Mouse (Mus musculus) thymus, postnatal 0 days (tissue): ENCODE measurements around the gene Rhoj. TPM values are rescaled to one million over a fixed set of nuclear protein-coding genes. Genes with fewer than 3 reads are reported as not detected.

ENCODE experiments used
- DNase-seq: peaks from one replicate; pipeline ENCODE4 v3.0.0-alpha.2; 2015; ENCODE audit warnings: low spot score
- polyA plus RNA-seq: library from polyadenylated mRNA; unstranded; fragments of >200 nt; fragmentation: Nextera tagmentation; extraction: Ambion mirVana; gene quantifications from 2 replicates; pipeline ENCODE4 v1.2.1, GENCODE M21; 2015

The Rhoj gene
- 9.0 and 10.8 TPM in 2 replicates for polyA plus RNA-seq

DNA sequence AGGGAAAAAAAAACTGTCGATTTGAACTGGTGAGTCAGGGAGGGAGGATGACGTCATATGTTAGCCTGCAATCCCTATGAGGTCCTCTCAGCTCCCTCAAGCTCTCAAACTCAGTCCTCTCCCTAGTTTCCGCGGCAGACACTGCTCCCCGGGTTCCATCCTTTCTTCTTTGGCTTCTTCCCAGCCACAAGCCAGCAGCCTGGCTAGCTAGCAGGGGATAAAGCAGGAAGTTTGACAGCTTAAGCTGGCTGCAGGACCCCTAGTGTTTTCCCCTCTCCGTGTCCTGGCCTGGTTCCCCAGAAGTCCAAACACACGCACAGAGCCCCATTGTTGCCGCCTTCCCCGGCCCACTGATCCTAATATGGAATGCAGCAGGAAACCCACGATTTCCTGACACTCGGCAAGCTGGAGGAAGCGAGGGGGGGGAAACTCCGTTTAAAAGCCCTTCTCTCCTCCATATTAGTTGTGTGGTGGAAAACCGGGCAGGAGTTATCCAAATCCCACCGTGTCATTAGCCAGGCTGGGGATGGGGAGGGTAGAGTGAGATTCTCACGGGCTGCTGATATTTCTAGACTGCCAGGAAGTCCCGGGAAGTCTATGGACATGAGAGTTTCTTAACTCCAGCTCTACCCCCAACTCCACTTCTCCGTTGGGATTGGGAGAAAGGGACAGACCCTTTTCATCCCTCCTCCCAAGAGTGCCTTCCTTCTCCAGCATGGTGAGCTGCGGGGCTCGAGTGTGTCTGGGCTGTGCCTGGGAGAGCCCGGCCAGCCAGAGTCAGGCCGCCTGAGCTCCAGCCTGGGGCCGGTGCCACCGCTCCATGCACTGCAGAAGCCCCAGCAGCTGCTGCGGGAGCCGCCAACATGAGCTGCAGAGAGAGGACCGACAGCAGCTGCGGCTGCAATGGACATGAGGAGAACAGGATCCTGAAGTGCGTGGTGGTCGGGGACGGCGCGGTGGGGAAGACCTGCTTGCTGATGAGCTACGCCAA is at the start of gene Rhoj:
TSS of gene Rhoj (plus strand) at position 362 of the 991 bp plus-strand sequence.
- DNase-seq: peak; percentile 18

- DNase-seq: no peak
These were observed 36.4 kb upstream of the Rhoj start for GRCm38 (mm10) chr12:75271726-75272125.

- no peak for DNase-seq
These were observed 32.4 kb upstream of the Rhoj start for GRCm38 (mm10) chr12:75275730-75276129.

- DNase-seq: no peak
These were observed 30.7 kb upstream of the Rhoj start for GRCm38 (mm10) chr12:75277425-75277824.

DNA sequence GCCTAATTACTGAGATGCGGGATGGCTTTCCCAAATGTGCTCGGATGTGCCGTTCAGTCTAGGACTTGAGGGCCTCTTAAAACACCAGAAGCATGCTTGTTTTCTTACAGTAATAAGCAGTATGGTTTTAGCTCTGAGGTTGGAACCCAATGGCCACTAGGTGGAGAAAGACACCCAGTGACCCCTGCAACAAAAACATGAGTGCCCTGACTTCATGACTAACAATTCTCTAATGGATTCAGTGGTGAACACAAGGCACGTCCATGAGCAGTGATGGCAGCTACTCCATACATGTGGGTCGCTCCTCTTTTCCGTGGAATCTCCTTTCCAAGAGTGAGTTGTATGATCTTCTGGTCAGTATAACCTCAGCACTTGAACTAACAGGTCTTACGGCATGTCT is 27.6 kb upstream of the Rhoj start:
- DNase-seq: peak; percentile 32

DNA sequence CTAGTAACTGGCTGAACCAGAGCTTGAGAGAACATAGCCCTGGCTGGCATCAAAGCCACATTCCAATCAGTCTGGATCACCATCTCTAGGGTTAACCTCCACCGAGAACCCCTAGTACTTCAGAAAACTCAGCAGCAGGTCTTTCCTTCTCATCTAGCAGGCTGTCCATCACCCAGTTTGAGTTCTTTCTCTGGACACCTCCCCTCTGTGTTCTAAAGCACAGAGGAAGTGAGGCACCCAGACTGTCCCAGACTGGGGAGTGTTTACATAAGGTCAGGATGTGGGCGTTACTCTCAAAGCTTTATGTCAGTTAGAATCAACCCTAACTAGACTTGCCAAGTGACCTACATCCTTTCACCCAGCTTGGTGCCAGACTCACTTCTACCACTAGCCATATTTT is 24.9 kb upstream of the Rhoj start:
- DNase-seq: peak; percentile 82

GRCm38 (mm10) chr12:75286166-75286565 is 22.0 kb upstream of the Rhoj start:
- no peak for DNase-seq

- no peak for DNase-seq
These were observed 17.6 kb upstream of the Rhoj start for GRCm38 (mm10) chr12:75290524-75290923.

DNA sequence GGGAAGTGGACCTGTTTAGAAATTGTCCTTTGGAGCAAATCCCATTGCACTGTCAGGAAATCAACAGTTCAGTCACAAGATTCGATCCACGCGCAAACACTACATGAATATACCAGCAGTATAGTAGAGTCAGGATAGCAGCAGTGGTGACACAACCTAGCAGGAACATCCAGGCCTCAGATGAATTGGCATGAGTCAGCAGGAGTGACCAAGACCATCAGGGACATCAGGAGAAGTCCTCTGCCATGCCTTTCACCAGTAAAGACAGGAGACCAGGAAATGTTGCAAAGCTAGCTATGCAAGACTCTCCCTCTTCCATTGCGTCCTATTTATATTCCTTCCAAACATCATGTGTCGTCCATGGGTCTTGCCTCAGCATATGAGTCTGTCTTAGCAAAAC is 16.6 kb upstream of the Rhoj start:
- DNase-seq: no peak

GRCm38 (mm10) chr12:75292939-75293338 is 15.2 kb upstream of the Rhoj start:
- no peak for DNase-seq

GRCm38 (mm10) chr12:75299865-75300264 is 8.3 kb upstream of the Rhoj start:
- no peak for DNase-seq

- no peak for DNase-seq
These were observed 4.0 kb upstream of the Rhoj start for GRCm38 (mm10) chr12:75304132-75304531.

DNA sequence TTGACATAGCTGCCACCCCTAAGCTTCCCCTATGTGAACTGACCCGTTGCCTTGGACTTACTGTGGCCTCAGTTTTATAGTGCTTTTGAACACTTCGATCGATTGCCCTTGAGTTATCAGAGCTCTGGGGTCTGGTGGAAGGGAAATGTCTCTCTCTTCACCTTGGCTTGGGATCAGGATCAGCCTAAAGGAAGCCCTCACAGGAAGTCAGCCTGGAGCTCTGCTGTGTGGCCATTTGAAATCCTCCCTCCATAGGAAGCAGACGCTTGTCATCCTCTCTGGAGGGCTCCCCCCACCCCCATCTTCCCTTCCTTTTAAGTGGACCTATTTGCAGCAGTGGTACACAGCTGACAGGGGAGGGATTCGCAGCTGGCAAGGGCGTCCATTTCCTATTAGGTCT is 1.6 kb downstream of the Rhoj start:
- DNase-seq: no peak

DNA sequence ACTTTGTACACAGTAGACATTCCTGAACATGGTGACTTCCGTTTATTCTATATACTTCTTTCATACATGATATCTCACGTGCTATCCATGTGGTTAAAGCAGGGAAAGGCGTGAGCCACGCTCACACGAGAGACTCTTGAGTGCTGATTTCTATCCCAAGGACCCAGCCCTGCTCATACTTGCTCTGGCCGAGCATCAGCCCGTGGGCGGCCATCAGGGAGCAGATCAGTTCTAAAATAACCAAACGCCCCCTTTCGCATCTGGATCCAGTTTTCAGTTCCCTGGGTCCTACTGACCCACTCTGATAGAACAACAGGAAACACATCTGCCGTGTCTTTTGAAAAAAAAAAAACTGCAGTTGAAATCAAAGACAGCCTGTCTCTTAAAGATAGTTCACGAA is 2.6 kb downstream of the Rhoj start:
- DNase-seq: no peak

DNA sequence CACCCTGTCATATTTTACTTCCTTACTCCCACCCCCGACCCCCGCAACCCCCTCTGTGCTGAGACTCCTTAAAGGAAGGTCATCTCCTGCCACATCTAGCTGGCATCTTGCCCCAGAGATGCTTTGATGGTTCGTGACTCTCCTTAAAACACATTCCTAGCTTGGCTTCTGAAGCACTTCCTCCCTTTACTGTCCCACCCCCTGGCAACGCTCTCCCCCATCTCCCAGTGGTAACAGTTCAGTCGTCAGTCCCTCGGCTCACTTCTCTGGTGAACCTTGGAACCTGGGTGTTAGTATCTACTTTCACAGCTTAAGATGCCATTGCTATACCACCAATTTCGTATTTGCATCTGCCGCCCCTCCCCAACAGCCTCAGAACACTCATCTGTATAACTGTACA is 3.8 kb downstream of the Rhoj start:
- no peak for DNase-seq

- no peak for DNase-seq
These were observed 5.9 kb downstream of the Rhoj start for GRCm38 (mm10) chr12:75313992-75314391.

DNA sequence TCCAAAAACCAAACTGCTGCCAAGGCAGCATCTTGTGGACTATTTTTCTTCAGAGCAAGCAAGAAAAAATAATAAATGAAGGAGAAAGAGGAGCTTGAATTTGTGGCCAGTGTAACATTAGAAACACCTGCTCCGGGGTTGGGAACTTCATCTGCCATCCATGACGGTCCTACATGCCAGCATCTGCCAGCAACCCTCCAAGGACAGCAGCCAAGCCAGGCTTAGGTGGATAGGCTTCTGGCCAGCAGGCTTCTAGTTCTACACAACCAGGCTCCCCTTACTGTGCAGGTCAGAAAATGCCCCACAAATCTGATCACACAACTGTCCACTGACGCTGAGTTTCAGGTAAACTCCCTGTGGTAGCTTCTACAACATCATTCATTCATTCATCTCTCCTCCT is 7.7 kb downstream of the Rhoj start:
- DNase-seq: no peak

DNA sequence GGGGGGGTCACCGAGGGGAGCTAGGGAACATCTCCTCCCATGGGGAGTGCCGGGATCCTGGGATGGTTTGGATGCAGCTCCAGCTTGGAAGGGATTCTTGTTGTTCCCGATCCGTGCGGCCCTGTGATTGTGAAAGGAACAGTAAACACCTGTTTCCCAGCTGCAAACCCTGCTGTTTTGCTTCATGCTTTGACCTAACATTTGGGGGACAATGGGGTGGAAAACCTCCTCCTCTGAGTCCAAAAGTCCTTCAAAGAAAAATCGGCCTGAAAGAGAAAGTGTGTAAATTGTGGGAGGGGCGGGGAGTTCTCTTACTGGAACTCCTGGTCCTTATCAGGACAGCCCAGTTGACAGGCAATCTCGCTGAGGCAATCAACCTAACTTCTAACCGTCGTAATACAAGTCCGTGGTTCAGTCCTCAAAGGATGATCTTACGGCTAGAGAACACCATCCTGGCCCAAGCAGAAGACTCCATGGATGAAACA is 12.4 kb downstream of the Rhoj start:
- DNase-seq: no peak

DNA sequence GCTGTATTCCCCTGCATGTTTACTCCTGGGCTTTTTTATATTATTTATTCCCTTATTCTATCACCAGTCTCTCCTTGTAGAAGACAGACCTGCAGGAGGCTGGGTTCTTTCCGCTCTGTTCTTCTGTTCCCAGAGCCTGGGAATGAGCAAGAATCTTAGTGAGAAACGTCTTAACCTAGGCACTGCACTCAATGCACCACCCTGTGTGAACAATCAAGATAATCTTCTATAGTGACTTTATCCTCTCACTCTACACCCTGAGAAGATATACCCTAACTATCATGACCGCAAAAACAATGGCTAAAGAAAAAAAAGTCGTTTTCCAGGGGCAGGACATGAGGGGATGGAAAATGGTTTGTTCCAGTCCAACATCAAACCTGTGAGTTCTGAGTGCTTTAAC is 13.1 kb downstream of the Rhoj start:
- DNase-seq: no peak

GRCm38 (mm10) chr12:75329188-75329587 is 21.1 kb downstream of the Rhoj start:
- no peak for DNase-seq

DNA sequence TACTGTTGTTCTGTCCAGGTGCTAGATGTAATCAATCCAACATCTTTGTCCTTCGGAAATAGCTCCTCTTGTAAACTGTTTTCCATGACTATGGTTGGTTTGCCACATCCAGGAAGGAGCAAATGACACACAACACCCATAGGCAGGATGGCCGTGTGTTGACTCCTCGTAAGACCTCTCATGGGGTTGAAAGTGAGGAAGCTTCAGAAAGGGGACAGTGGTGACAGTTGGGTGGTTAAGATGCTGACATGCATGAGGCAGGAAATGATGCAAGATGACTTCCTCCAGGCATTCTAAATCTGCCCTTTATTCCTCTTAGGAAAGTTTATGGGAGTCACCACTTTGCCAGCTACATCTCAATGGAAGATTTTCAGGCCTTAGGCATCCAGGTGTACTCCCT is 31.8 kb downstream of the Rhoj start:
- no peak for DNase-seq

DNA sequence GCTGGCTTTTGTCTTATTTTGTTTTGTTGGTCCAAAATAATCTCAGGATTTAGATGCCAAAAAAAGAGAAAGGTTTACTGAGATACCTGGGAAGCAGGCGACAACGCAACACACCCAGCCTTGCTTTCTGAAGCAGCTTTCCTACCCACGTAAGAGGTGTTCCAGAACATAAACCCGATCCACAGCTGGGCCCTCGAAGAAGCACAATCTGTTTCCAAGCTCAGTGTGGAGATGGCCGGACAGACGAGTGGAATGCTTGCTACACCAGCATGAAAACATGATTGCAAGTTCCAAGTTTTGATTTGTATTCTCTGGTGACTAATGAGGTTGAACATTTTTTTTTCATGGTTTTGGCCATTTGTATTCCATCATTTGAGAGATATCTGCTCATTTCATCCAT is 32.2 kb downstream of the Rhoj start:
- no peak for DNase-seq

DNA sequence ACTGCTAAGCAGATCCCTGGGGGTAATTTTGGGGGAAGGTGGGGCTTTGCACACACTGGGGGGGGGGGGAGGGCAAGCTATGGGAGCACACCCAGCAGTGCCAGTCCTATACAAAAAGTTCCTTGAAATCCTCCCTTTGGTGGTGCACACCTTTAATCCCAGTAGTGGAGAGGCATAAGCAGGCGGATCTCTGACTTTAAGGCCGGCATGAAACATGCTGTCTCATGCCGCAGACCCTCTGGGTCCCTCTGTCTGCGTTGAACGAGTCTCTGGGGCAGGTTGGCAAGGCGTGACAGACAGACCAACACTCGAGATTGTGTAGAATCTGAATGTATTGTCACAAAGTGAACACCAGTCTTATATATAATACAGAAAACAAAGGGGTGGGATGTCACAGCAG is 40.4 kb downstream of the Rhoj start:
- no peak for DNase-seq
